Mouse (Mus musculus) lung, adult 2 months (tissue): ENCODE measurements around the gene Paqr9.

ENCODE experiments used
- CTCF ChIP-seq: fragments of 200-500 bp; IDR thresholded peaks from 2 replicates; pipeline ENCODE4 v1.5.1; 2011; ENCODE audit warnings: mild to moderate bottlenecking, low read length, control low read depth; ENCODE audit not compliant: insufficient read depth
- POLR2A ChIP-seq: fragments of 200-500 bp; IDR thresholded peaks from 2 replicates; pipeline ENCODE4 v1.6.1; 2011; ENCODE audit warnings: low read depth, mild to moderate bottlenecking, control low read depth, low read length, borderline replicate concordance; ENCODE audit errors: extremely low read depth

- TF ChIP-seq POLR2A (no peak), CTCF (no peak)
Observed at GRCm38 (mm10) chr9:95614861-95615615, 55.6 kb downstream of the Paqr9 start.
